Mouse (Mus musculus) MEL (cell line): Measurements from ENCODE around the gene Lgr5. TPM values are rescaled to one million over a fixed set of nuclear protein-coding genes. Genes with fewer than 3 reads are reported as not detected.

Experiments used
- DNase-seq: peaks from one replicate; pipeline ENCODE4 v3.0.0; 2011; ENCODE audit warnings: low read depth, low spot score
- H3K27ac ChIP-seq: 2 replicates; pipeline ENCODE4 v1.5.1; 2012; ENCODE audit warnings: low read depth, mild to moderate bottlenecking, control low read depth, low read length, moderate library complexity; ENCODE audit not compliant: control insufficient read depth
- H3K27me3 ChIP-seq, 2 experiments: fragments of 150-350 bp in 1 of 2; sonication (generic) in 1 of 2; 2 replicates each; pipeline ENCODE4 v1.6.1; 2012; ENCODE audit warnings: low read length in 2 of 2, mild to moderate bottlenecking in 2 of 2, improper control_type of control experiment in 1 of 2, moderate library complexity in 1 of 2; ENCODE audit not compliant: insufficient read depth in 2 of 2, control insufficient read depth in 1 of 2
- H3K36me3 ChIP-seq, 2 experiments: 2 replicates each; pipeline ENCODE4 v1.6.1; 2012 to 2014; ENCODE audit warnings: low read length in 2 of 2, improper control_type of control experiment in 1 of 2, inconsistent platforms in 1 of 2, mild to moderate bottlenecking in 1 of 2; ENCODE audit not compliant: insufficient read depth in 2 of 2, control insufficient read depth in 1 of 2
- H3K4me1 ChIP-seq, 2 experiments: fragments of 150-350 bp in 1 of 2; sonication (generic) in 1 of 2; 2 replicates each; pipeline ENCODE4 v1.6.1; 2012; ENCODE audit warnings: low read length in 2 of 2, improper control_type of control experiment in 1 of 2, mild to moderate bottlenecking in 1 of 2; ENCODE audit not compliant: insufficient read depth in 2 of 2, control insufficient read depth in 1 of 2
- H3K4me3 ChIP-seq, 2 experiments: fragments of 150-350 bp in 1 of 2; sonication (generic) in 1 of 2; 2 replicates each; pipeline ENCODE4 v1.5.1; 2012; ENCODE audit warnings: low read depth in 2 of 2, low read length in 2 of 2, mild to moderate bottlenecking in 2 of 2, moderate library complexity in 2 of 2, control low read depth in 1 of 2, improper control_type of control experiment in 1 of 2; ENCODE audit not compliant: control insufficient read depth in 1 of 2, insufficient read depth in 1 of 2
- H3K79me2 ChIP-seq: 2 replicates; pipeline ENCODE4 v1.6.1; 2012; ENCODE audit warnings: mild to moderate bottlenecking, low read length, moderate library complexity; ENCODE audit not compliant: control insufficient read depth, poor library complexity, insufficient read depth
- H3K9ac ChIP-seq: 2 replicates; pipeline ENCODE4 v1.6.1; 2012; ENCODE audit warnings: low read depth, mild to moderate bottlenecking, control low read depth, low read length, moderate library complexity; ENCODE audit not compliant: control insufficient read depth, poor library complexity, severe bottlenecking
- H3K9me3 ChIP-seq: fragments of 150-350 bp; sonication (generic); replicated peaks from 2 replicates; pipeline ENCODE4 v1.6.1; 2012; ENCODE audit warnings: mild to moderate bottlenecking, low read length, improper control_type of control experiment, moderate library complexity; ENCODE audit not compliant: insufficient read depth
- BHLHE40 ChIP-seq: IDR thresholded peaks from 2 replicates; pipeline ENCODE4 v1.6.1; 2012; ENCODE audit warnings: low read depth, mild to moderate bottlenecking, inconsistent platforms, low read length, improper control_type of control experiment, borderline replicate concordance
- CHD1 ChIP-seq: IDR thresholded peaks from 2 replicates; pipeline ENCODE4 v1.6.1; 2012; ENCODE audit warnings: low read depth, mild to moderate bottlenecking, inconsistent platforms, low read length, improper control_type of control experiment
- CTCF ChIP-seq, 3 experiments: IDR thresholded peaks in 2 of 3; conservative IDR thresholded peaks in 1 of 3; 2 replicates each; pipeline ENCODE4 v1.5.1; 2011 to 2012; ENCODE audit warnings: low read length in 3 of 3, low read depth in 2 of 3, mild to moderate bottlenecking in 2 of 3, improper control_type of control experiment in 1 of 3, inconsistent platforms in 1 of 3, mixed read lengths in 1 of 3, moderate library complexity in 1 of 3; ENCODE audit not compliant: control insufficient read depth in 1 of 3, insufficient read depth in 1 of 3, poor library complexity in 1 of 3, severe bottlenecking in 1 of 3
- E2F4 ChIP-seq: IDR thresholded peaks from 2 replicates; pipeline ENCODE4 v1.6.1; 2011; ENCODE audit warnings: low read depth, low read length, improper control_type of control experiment, borderline replicate concordance
- GABPA ChIP-seq: IDR thresholded peaks from 2 replicates; pipeline ENCODE4 v1.6.1; 2012; ENCODE audit warnings: low read depth, mild to moderate bottlenecking, inconsistent platforms, low read length, improper control_type of control experiment, moderate library complexity
- GATA1 ChIP-seq: IDR thresholded peaks from 2 replicates; pipeline ENCODE4 v1.6.1; 2011; ENCODE audit warnings: low read depth, low read length, improper control_type of control experiment
- JUND ChIP-seq: IDR thresholded peaks from 2 replicates; pipeline ENCODE4 v1.6.1; 2011; ENCODE audit warnings: low read depth, mild to moderate bottlenecking, improper control_type of control experiment, low read length
- KAT2A ChIP-seq: conservative IDR thresholded peaks from 2 replicates; pipeline ENCODE4 v1.6.1; 2012; ENCODE audit warnings: low read depth, low read length, improper control_type of control experiment, inconsistent platforms
- MAX ChIP-seq: IDR thresholded peaks from 2 replicates; pipeline ENCODE4 v1.6.1; 2011; ENCODE audit warnings: low read length, improper control_type of control experiment
- MAZ ChIP-seq: IDR thresholded peaks from 2 replicates; pipeline ENCODE4 v1.6.1; 2012; ENCODE audit warnings: low read depth, mild to moderate bottlenecking, inconsistent platforms, low read length, improper control_type of control experiment
- MXI1 ChIP-seq: IDR thresholded peaks from 2 replicates; pipeline ENCODE4 v1.6.1; 2011; ENCODE audit warnings: mild to moderate bottlenecking, low read depth, low read length, improper control_type of control experiment
- MYB ChIP-seq: IDR thresholded peaks from 2 replicates; pipeline ENCODE4 v1.6.1; 2011; ENCODE audit warnings: mild to moderate bottlenecking, low read depth, low read length, improper control_type of control experiment
- NELFE ChIP-seq: IDR thresholded peaks from 2 replicates; pipeline ENCODE4 v1.6.1; 2011; ENCODE audit warnings: low read depth, low read length, improper control_type of control experiment
- NRF1 ChIP-seq: IDR thresholded peaks from 2 replicates; pipeline ENCODE4 v1.6.1; 2014; ENCODE audit warnings: low read depth, mild to moderate bottlenecking, inconsistent platforms, low read length, improper control_type of control experiment, moderate library complexity; ENCODE audit not compliant: poor library complexity, insufficient read depth, severe bottlenecking
- POLR2AphosphoS2 ChIP-seq: IDR thresholded peaks from 2 replicates; pipeline ENCODE4 v1.6.1; 2011; ENCODE audit warnings: low read length, improper control_type of control experiment
- RCOR1 ChIP-seq: IDR thresholded peaks from 2 replicates; pipeline ENCODE4 v1.6.1; 2012; ENCODE audit warnings: low read depth, mild to moderate bottlenecking, inconsistent platforms, low read length, improper control_type of control experiment
- USF1 ChIP-seq: IDR thresholded peaks from 2 replicates; pipeline ENCODE4 v1.6.1; 2014; ENCODE audit warnings: low read depth, mild to moderate bottlenecking, inconsistent platforms, low read length, improper control_type of control experiment, moderate library complexity
- ZC3H11A ChIP-seq: IDR thresholded peaks from 2 replicates; pipeline ENCODE4 v1.6.1; 2012; ENCODE audit warnings: low read depth, mild to moderate bottlenecking, inconsistent platforms, low read length, improper control_type of control experiment
- ZMIZ1 ChIP-seq: IDR thresholded peaks from 2 replicates; pipeline ENCODE4 v1.6.1; 2012; ENCODE audit warnings: low read depth, mild to moderate bottlenecking, inconsistent platforms, low read length, improper control_type of control experiment, moderate library complexity
- ZNF384 ChIP-seq: IDR thresholded peaks from 2 replicates; pipeline ENCODE4 v1.6.1; 2012; ENCODE audit warnings: low read depth, mild to moderate bottlenecking, inconsistent platforms, low read length, improper control_type of control experiment
- polyA plus RNA-seq, 2 experiments: library from polyadenylated mRNA; stranded (reverse) in 1 of 2; unstranded in 1 of 2; fragments of >175 nt in 1 of 2; fragments of >200 nt in 1 of 2; gene quantifications; 2 replicates each; pipeline versions ENCODE4 v1.2.1 to v1.2.4; 2012; ENCODE audit warnings: low replicate concordance in 2 of 2, low read depth in 1 of 2; ENCODE audit not compliant: insufficient read length in 2 of 2, insufficient read depth in 1 of 2, missing spikeins in 1 of 2
- total RNA-seq: library from RNA; depleted of rRNA; stranded (reverse); fragments of 300-350 nt; gene quantifications from 2 replicates; pipeline ENCODE4 v1.2.3, GENCODE M21; 2012

Gene Lgr5
- total and polyA plus RNA-seq, 3 experiments: not detected

DNA sequence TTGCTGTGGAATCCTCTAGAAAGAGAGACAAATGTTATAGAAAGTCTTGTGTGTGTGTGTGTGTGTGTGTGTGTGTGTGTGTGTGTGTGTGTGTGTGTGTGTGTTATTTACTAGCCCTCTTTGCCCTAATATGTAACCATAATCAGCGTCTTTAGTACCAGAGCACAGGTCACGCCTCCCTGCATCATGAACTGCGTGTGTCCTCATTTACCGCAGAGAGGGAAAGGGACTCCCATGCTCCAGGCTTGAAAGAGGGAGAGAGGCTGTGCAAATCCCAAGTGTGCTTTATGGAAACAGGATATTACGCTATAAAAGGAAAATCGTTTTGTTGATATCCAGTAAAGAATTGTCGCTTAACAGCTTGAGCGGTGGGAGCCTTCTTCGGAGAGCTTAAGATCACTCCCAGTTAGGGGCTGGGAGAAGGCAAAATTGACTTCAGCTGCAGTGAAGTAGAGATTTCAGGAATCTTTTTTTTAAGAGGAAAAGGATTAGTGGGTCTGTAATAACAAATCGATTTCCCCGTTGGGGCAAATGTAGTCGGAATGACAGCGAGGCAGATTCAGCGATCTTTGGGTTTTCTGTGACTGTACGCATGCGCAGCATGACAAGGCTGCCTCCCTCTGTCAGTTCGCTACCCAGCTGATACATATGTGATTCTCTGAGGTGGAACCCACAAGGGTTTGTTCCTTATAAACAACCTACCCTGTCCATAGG is 116.8 kb downstream of the Lgr5 start:
- no peak overlapping the region for H3K4me3 ChIP-seq

DNA sequence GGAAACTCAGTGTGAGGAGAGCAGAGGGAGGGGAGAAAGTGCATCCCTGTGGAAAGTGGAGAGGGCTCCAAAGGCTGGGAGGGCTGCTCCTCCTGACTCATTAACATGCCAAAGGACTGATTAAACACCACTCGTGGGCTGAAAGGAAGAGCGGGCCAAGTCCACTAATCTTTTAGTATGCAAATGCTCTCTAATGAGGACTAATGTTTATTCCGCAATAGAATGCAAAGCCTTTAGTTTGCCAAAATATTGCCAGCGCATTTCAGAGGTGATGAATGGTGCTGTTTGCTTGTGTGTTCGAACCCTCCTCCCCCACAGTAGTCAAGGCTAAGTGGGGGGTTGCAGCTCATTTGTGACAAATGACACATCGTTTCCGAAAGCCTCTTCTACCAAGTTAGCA is 118.5 kb downstream of the Lgr5 start:
- no peak for TF ChIP-seq GATA1
- TF ChIP-seq KAT2A: no peak
- TF ChIP-seq NRF1: no peak
- TF ChIP-seq MYB: no peak
- no peak for TF ChIP-seq MXI1
- TF ChIP-seq ZNF384: no peak
- no peak for TF ChIP-seq MAZ
- TF ChIP-seq JUND: no peak
- TF ChIP-seq ZMIZ1: no peak
- no peak for TF ChIP-seq RCOR1
- TF ChIP-seq E2F4: no peak
- Histone ChIP-seq H3K9me3 (no peaks in the 10 kb centered on the region), H3K4me1 (no peaks in the 10 kb centered on the region), H3K27ac (no peak overlapping the region), H3K4me3 (no peak overlapping the region), H3K36me3 (no peaks in the 10 kb centered on the region), H3K27me3 (no peaks in the 10 kb centered on the region), H3K79me2 (no peaks in the 10 kb centered on the region), H3K9ac (no peak overlapping the region)
- DNase-seq: no peak

More for the DNA sequence above, 116.8 kb downstream of the Lgr5 start:
- Histone ChIP-seq H3K27ac (no peak overlapping the region), H3K36me3 (no peaks in the 10 kb centered on the region), H3K4me1 (no peaks in the 10 kb centered on the region), H3K27me3 (no peaks in the 10 kb centered on the region), H3K9ac (no peak overlapping the region), H3K9me3 (no peaks in the 10 kb centered on the region), H3K79me2 (no peaks in the 10 kb centered on the region)
- no peak for DNase-seq
- TF ChIP-seq CTCF (IDR thresholded peaks at IDR 0.05 in 2 of 3, conservative IDR thresholded peaks at IDR 0.05 in 1 of 3; ENCODE audit: control insufficient read depth in 1 of 3, insufficient read depth in 1 of 3, low read depth in 2 of 3, low read length in 3 of 3, poor library complexity in 1 of 3, severe bottlenecking in 1 of 3) (no peak), MAZ (no peak), GABPA (no peak), POLR2AphosphoS2 (no peak), BHLHE40 (no peak), MYB (no peak), CHD1 (no peak), ZMIZ1 (no peak), ZC3H11A (no peak), USF1 (no peak), NELFE (no peak), JUND (no peak), MAX (no peak)
